Mouse (Mus musculus) Patski (cell line): ENCODE measurements around the gene Nckap1. TPM values are rescaled to one million over a fixed set of nuclear protein-coding genes. Genes with fewer than 3 reads are reported as not detected.

Source experiments
- ATAC-seq: fragments of 100-300 bp; one replicate; pipeline ENCODE4 v1.8.0; 2021
- CTCF ChIA-PET: fragments of 350-600 bp; sonication (Branson Sonifier 250); formaldehyde crosslinking; loops from one replicate; lab custom pipeline; 2022; ENCODE audit warnings: inconsistent platforms; lab: Charles Lee
- POLR2A ChIA-PET: fragments of 350-600 bp; sonication (Branson Sonifier 250); formaldehyde crosslinking; loops from one replicate; lab custom pipeline; 2022; ENCODE audit warnings: antibody characterized with exemption, inconsistent platforms; lab: Charles Lee
- DNase-seq: peaks from one replicate; pipeline ENCODE4 v3.0.0-alpha.2; 2011; ENCODE audit warnings: low read depth, low spot score
- H3K27me3 ChIP-seq: fragments of 371-371 bp; one replicate; pipeline ENCODE4 v1.5.1; 2021
- CTCF ChIP-seq: fragments of 100-300 bp; IDR thresholded peaks from one replicate; pipeline ENCODE4 v1.5.1; 2021
- in situ Hi-C: fragments of 300-500 bp; cut with MboI; formaldehyde crosslinking; loops from 3 replicates; pipeline ENCODE4 v1.11.1; 2018; ENCODE audit warnings: low pct_unique_long_range_greater_than_20kb, mixed read lengths
- polyA plus RNA-seq: library from polyadenylated mRNA; unstranded; gene quantifications from one replicate; pipeline ENCODE4 v1.2.3, GENCODE M21; 2021

Gene Nckap1
- polyA plus RNA-seq: 174 TPM

- no peaks in the 10 kb centered on the region for H3K27me3 ChIP-seq
- peak; percentile 99 for TF ChIP-seq CTCF
- in situ Hi-C loops: no loop called here
- POLR2A ChIA-PET: no interaction called here
- DNase-seq: no peak
- CTCF ChIA-PET: interaction anchor here (0.7 to 1.4 kb wide), 5 partner anchors 10 to 34 kb away, joined by 3 to 5 read pairs (median 4); no protein-coding TSS in a partner anchor
- peak; percentile 97 for ATAC-seq
Measured at GRCm38 (mm10) chr2:80581043-80581711, at the start of gene Nckap1. Gene Nckap1 (minus strand): TSS chr2:80581380.

- no peaks in the 10 kb centered on the region for H3K27me3 ChIP-seq
- POLR2A ChIA-PET: no interaction called here
- TF ChIP-seq CTCF: no peak
- in situ Hi-C loops: no loop called here
- ATAC-seq (no peak), DNase-seq (no peak)
- CTCF ChIA-PET: no interaction called here
Measured at GRCm38 (mm10) chr2:80624523-80624922, 43.3 kb upstream of the Nckap1 start.

GRCm38 (mm10) chr2:80621921-80622320, 40.7 kb upstream of the Nckap1 start:
- in situ Hi-C loops: no loop called here
- ATAC-seq (no peak), DNase-seq (no peak)
- no peaks in the 10 kb centered on the region for H3K27me3 ChIP-seq
- TF ChIP-seq CTCF: no peak
- POLR2A ChIA-PET: no interaction called here
- CTCF ChIA-PET: no interaction called here

GRCm38 (mm10) chr2:80618991-80619390, 37.8 kb upstream of the Nckap1 start:
- ATAC-seq (no peak), DNase-seq (no peak)
- ChIA-PET CTCF (no interaction called here), POLR2A (no interaction called here)
- in situ Hi-C loops: no loop called here
- TF ChIP-seq CTCF: no peak
- H3K27me3 ChIP-seq: no peaks in the 10 kb centered on the region

- ChIA-PET CTCF (interaction anchor here (0.9 to 1.2 kb wide), 2 partner anchors 11 to 18 kb away, joined by 3 to 5 read pairs; no protein-coding TSS in a partner anchor), POLR2A (no interaction called here)
- TF ChIP-seq CTCF: no peak
- peak; percentile 60 for DNase-seq
- ATAC-seq: peak; percentile 99
- H3K27me3 ChIP-seq: no peaks in the 10 kb centered on the region
- in situ Hi-C loops: no loop called here
Measured at GRCm38 (mm10) chr2:80616854-80617737, 35.9 kb upstream of the Nckap1 start, which contains the start of the genes Dusp19 and Nup35. Gene Dusp19 (plus strand): TSS chr2:80617045. Gene Nup35 (plus strand): TSS chr2:80617236.

GRCm38 (mm10) chr2:80612796-80613195, 31.6 kb upstream of the Nckap1 start:
- DNase-seq (no peak), ATAC-seq (no peak)
- CTCF ChIA-PET: interaction anchor here (0.8 kb wide), 1 partner anchor 13 kb away, joined by 3 read pairs; no protein-coding TSS in a partner anchor
- H3K27me3 ChIP-seq: no peaks in the 10 kb centered on the region
- TF ChIP-seq CTCF: no peak
- POLR2A ChIA-PET: no interaction called here
- in situ Hi-C loops: no loop called here

- no peak for ATAC-seq
- ChIA-PET POLR2A (no interaction called here), CTCF (no interaction called here)
- no peak for TF ChIP-seq CTCF
- in situ Hi-C loops: no loop called here
- no peak for DNase-seq
- H3K27me3 ChIP-seq: no peaks in the 10 kb centered on the region
Measured at GRCm38 (mm10) chr2:80612286-80612685, 31.1 kb upstream of the Nckap1 start.

GRCm38 (mm10) chr2:80603771-80604426, 22.7 kb upstream of the Nckap1 start:
- no peak for TF ChIP-seq CTCF
- no peak for DNase-seq
- no peak for ATAC-seq
- CTCF ChIA-PET: no interaction called here
- POLR2A ChIA-PET: no interaction called here
- in situ Hi-C loops: no loop called here
- H3K27me3 ChIP-seq: peaks cover 15% of the 10 kb centered on the region

- in situ Hi-C loops: no loop called here
- ATAC-seq (no peak), DNase-seq (no peak)
- no peak for TF ChIP-seq CTCF
- ChIA-PET POLR2A (no interaction called here), CTCF (no interaction called here)
- peaks cover 21% of the 10 kb centered on the region for H3K27me3 ChIP-seq
Measured at GRCm38 (mm10) chr2:80602756-80603155, 21.6 kb upstream of the Nckap1 start.

- DNase-seq: no peak
- no peak for TF ChIP-seq CTCF
- in situ Hi-C loops: no loop called here
- no peak for ATAC-seq
- POLR2A ChIA-PET: no interaction called here
- CTCF ChIA-PET: no interaction called here
- peaks cover 21% of the 10 kb centered on the region for H3K27me3 ChIP-seq
Measured at GRCm38 (mm10) chr2:80600611-80601010, 19.4 kb upstream of the Nckap1 start.
